Mouse (Mus musculus) midbrain, embryonic 11.5 days (tissue): ENCODE data around the gene 9530068E07Rik. TPM values are rescaled to one million over a fixed set of nuclear protein-coding genes. Genes with fewer than 3 reads are reported as not detected.
A peak's percentile ranks its signal among the peaks of the same experiment; 100 is the strongest.

ENCODE experiments used
- ATAC-seq: fragments of 200-750 bp; cut with Nextera tagmentation; 2 replicates; pipeline ENCODE4 v1.8.0; 2017; ENCODE audit warnings: moderate TSS enrichment, moderate library complexity; ENCODE audit not compliant: low FRiP score
- DNase-seq: peaks from one replicate; pipeline ENCODE4 v3.0.0; 2015; ENCODE audit warnings: low spot score; ENCODE audit errors: missing footprints
- H3K27ac ChIP-seq: fragments of 300-500 bp; sonication (generic); 2 replicates; pipeline ENCODE4 v1.5.1; 2014; ENCODE audit warnings: low read depth, low read length
- H3K27me3 ChIP-seq: fragments of 300-500 bp; sonication (generic); 2 replicates; pipeline ENCODE4 v1.6.1; 2014; ENCODE audit warnings: mild to moderate bottlenecking, low read length, moderate library complexity, mixed read lengths; ENCODE audit not compliant: control insufficient read depth, insufficient read depth
- H3K36me3 ChIP-seq: fragments of 300-500 bp; sonication (generic); 2 replicates; pipeline ENCODE4 v1.6.1; 2014; ENCODE audit warnings: mild to moderate bottlenecking, low read length, moderate library complexity, mixed read lengths; ENCODE audit not compliant: control insufficient read depth, insufficient read depth
- H3K4me1 ChIP-seq: fragments of 300-500 bp; sonication (generic); 2 replicates; pipeline ENCODE4 v1.6.1; 2014; ENCODE audit warnings: low read length; ENCODE audit not compliant: control insufficient read depth, insufficient read depth
- H3K4me2 ChIP-seq: fragments of 300-500 bp; sonication (generic); 2 replicates; pipeline ENCODE4 v1.6.1; 2014; ENCODE audit warnings: mild to moderate bottlenecking, moderate library complexity
- H3K4me3 ChIP-seq: fragments of 300-500 bp; sonication (generic); 2 replicates; pipeline ENCODE4 v1.5.1; 2014; ENCODE audit warnings: low read depth, low read length
- H3K9ac ChIP-seq: fragments of 300-500 bp; sonication (generic); 2 replicates; pipeline ENCODE4 v1.6.1; 2014; ENCODE audit warnings: low read length
- H3K9me3 ChIP-seq: fragments of 300-500 bp; sonication (generic); 2 replicates; pipeline ENCODE4 v1.6.1; 2016; ENCODE audit warnings: low read length; ENCODE audit not compliant: control insufficient read depth
- WGBS: fragments of 180-500 bp; shearing (Covaris S2); extraction: QIAGEN DNeasy Blood & Tissue Kit; methylation state at CpG from one replicate; pipeline ENCODE4 v1.1.7; 2014; 5-methylcytosine and 5-hydroxymethylcytosine counted together
- polyA plus RNA-seq: library from polyadenylated mRNA; unstranded; fragments of >200 nt; fragmentation: Nextera tagmentation; extraction: Ambion mirVana; gene quantifications from 2 replicates; pipeline ENCODE4 v1.2.1, GENCODE M21; 2014

9530068E07Rik gene
- polyA plus RNA-seq, 1 experiment from 2014 or later, result 178 TPM

GRCm38 (mm10) chr11:52369252-52370134 is 26.7 kb upstream of the 9530068E07Rik start:
- Histone ChIP-seq H3K9me3 (no peaks in the 10 kb centered on the region), H3K9ac (no peak overlapping the region), H3K4me2 (no peak overlapping the region), H3K27me3 (no peaks in the 10 kb centered on the region), H3K27ac (no peak overlapping the region), H3K4me3 (no peak overlapping the region), H3K36me3 (no peaks in the 10 kb centered on the region), H3K4me1 (peaks cover 4% of the 10 kb centered on the region; the same call in 1 of the 2 replicates)
- ATAC-seq (no peak), DNase-seq (no peak)
- 93% methylated on average over 9 of the region's 9 CpGs for WGBS

DNA sequence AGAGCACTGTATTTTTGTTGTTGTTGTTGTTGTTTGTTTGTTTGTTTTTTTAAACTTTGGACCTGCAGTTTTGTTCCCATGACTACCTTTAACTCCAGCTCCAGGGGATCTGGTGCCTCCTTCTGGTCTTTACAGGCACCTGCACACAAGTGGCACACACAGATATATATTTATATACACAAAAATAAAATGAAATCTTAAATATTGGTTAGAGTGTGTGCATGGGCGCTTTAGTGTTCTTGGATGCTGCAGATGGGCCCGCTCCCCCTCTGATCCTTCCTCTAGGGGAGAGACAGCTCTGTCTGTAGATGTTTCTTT is 26.1 kb upstream of the 9530068E07Rik start:
- Histone ChIP-seq H3K4me2 (no peak overlapping the region), H3K36me3 (peaks cover 4% of the 10 kb centered on the region; the same call in 1 of the 2 replicates), H3K27me3 (no peaks in the 10 kb centered on the region), H3K27ac (no peak overlapping the region), H3K4me3 (no peak overlapping the region), H3K9me3 (no peaks in the 10 kb centered on the region), H3K4me1 (peaks cover 2% of the 10 kb centered on the region; the same call in 1 of the 2 replicates), H3K9ac (no peak overlapping the region)
- DNase-seq, result no peak
- no peak for ATAC-seq
- 98% methylated on average over 2 of the region's 2 CpGs for WGBS

DNA sequence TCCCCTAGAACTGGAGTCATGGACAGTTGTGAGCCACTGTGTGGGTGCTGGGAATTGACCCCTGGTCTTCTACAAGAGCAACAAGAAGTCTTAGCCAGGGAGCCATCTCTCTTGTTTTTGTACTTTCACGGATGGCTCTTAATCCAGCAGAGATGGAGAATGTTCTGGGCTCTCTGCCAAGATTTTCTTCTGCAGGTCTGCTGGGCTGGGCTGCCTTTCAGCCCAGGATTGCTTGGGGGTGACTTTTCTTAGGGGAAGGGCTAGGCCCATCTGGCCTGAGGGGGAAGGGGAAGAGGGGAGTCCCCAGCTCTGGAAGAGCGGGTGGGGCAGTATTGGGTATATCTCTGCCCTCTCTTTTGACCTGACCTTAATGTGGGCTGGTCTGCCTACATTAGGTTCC is 25.7 kb upstream of the 9530068E07Rik start:
- H3K9ac ChIP-seq, result no peak overlapping the region
- DNase-seq (no peak), ATAC-seq (no peak)
- no peaks in the 10 kb centered on the region for H3K9me3 ChIP-seq
- H3K4me1 ChIP-seq, result no peaks in the 10 kb centered on the region
- WGBS, result 70% methylated on average over 2 of the region's 2 CpGs
- no peaks in the 10 kb centered on the region for H3K27me3 ChIP-seq
- no peak overlapping the region for H3K4me3 ChIP-seq
- peaks cover 7% of the 10 kb centered on the region; the same call in 1 of the 2 replicates for H3K36me3 ChIP-seq
- H3K4me2 ChIP-seq, result no peak overlapping the region
- no peak overlapping the region for H3K27ac ChIP-seq

- 88% methylated on average over 7 of the region's 7 CpGs for WGBS
- H3K4me1 ChIP-seq, result no peaks in the 10 kb centered on the region
- H3K27ac ChIP-seq, result no peak overlapping the region
- no peaks in the 10 kb centered on the region for H3K9me3 ChIP-seq
- H3K4me2 ChIP-seq, result no peak overlapping the region
- no peaks in the 10 kb centered on the region for H3K27me3 ChIP-seq
- no peak overlapping the region for H3K4me3 ChIP-seq
- DNase-seq, result no peak
- ATAC-seq, result no peak
- peaks cover 11% of the 10 kb centered on the region; the same call in 1 of the 2 replicates for H3K36me3 ChIP-seq
- no peak overlapping the region for H3K9ac ChIP-seq
Measured at GRCm38 (mm10) chr11:52373841-52374240, 22.4 kb upstream of the 9530068E07Rik start.

- Histone ChIP-seq H3K4me2 (no peak overlapping the region), H3K4me3 (no peak overlapping the region), H3K27ac (no peak overlapping the region), H3K27me3 (no peaks in the 10 kb centered on the region), H3K9me3 (no peaks in the 10 kb centered on the region), H3K9ac (no peak overlapping the region), H3K36me3 (peaks cover 11% of the 10 kb centered on the region; the same call in 1 of the 2 replicates), H3K4me1 (no peaks in the 10 kb centered on the region)
- WGBS, result 65% methylated on average over 6 of the region's 6 CpGs
- DNase-seq, result peak; percentile 94
- no peak for ATAC-seq
Measured at GRCm38 (mm10) chr11:52374340-52374739, 21.9 kb upstream of the 9530068E07Rik start.

GRCm38 (mm10) chr11:52377579-52377978 is 18.6 kb upstream of the 9530068E07Rik start:
- no peak for DNase-seq
- no peak overlapping the region for H3K4me3 ChIP-seq
- 95% methylated on average over 4 of the region's 4 CpGs for WGBS
- peaks cover 11% of the 10 kb centered on the region; the same call in 1 of the 2 replicates for H3K36me3 ChIP-seq
- no peak for ATAC-seq
- H3K4me2 ChIP-seq, result no peak overlapping the region
- H3K4me1 ChIP-seq, result no peaks in the 10 kb centered on the region
- no peak overlapping the region for H3K9ac ChIP-seq
- H3K27ac ChIP-seq, result no peak overlapping the region
- H3K27me3 ChIP-seq, result no peaks in the 10 kb centered on the region
- no peaks in the 10 kb centered on the region for H3K9me3 ChIP-seq

DNA sequence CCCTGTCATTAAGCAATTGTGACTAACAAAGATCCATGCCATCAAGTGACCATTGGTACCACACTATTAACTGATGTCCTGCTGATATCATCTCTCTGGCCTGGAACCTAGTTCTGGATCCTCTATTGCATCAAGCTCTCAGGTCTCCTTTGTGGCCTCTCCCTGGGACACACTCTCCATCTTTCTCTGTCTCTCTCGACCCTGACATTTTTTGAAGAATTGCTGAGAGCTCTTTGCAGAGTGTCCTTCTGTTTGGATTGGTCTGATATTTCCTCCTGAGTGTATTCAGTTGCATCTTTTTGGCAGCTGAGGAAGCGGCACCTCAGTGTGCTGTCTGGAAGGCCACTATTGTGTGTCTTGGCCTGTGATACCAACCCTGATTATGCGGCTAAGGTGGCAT is 17.0 kb upstream of the 9530068E07Rik start:
- no peaks in the 10 kb centered on the region for H3K27me3 ChIP-seq
- H3K27ac ChIP-seq, result no peak overlapping the region
- no peak overlapping the region for H3K4me3 ChIP-seq
- no peaks in the 10 kb centered on the region for H3K9me3 ChIP-seq
- no peaks in the 10 kb centered on the region for H3K4me1 ChIP-seq
- WGBS, result 96% methylated on average over 3 of the region's 3 CpGs
- peaks cover 15% of the 10 kb centered on the region; the same call in 1 of the 2 replicates for H3K36me3 ChIP-seq
- H3K9ac ChIP-seq, result no peak overlapping the region
- ATAC-seq, result no peak
- no peak overlapping the region for H3K4me2 ChIP-seq
- DNase-seq, result no peak

DNA sequence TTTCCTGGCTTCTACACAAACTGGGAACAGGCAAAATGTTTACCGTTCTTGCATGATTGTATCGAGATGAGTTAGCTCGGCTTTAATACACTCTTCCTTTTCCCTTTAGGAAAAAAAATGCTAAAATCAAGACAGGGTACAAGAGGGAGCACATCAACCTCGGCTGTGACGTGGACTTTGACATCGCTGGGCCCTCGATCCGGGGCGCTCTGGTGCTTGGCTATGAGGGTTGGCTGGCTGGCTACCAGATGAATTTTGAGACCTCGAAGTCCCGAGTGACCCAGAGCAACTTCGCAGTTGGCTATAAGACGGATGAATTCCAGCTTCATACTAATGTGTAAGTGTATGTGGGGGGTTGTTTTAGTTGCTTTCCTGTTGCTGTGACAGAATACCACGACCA is 12.5 kb upstream of the 9530068E07Rik start:
- no peak overlapping the region for H3K4me2 ChIP-seq
- peaks cover 19% of the 10 kb centered on the region for H3K36me3 ChIP-seq
- WGBS, result 95% methylated on average over 14 of the region's 14 CpGs
- H3K4me3 ChIP-seq, result no peak overlapping the region
- no peaks in the 10 kb centered on the region for H3K27me3 ChIP-seq
- no peaks in the 10 kb centered on the region for H3K9me3 ChIP-seq
- no peak overlapping the region for H3K9ac ChIP-seq
- H3K4me1 ChIP-seq, result no peaks in the 10 kb centered on the region
- H3K27ac ChIP-seq, result no peak overlapping the region
- DNase-seq, result no peak
- no peak for ATAC-seq

DNA sequence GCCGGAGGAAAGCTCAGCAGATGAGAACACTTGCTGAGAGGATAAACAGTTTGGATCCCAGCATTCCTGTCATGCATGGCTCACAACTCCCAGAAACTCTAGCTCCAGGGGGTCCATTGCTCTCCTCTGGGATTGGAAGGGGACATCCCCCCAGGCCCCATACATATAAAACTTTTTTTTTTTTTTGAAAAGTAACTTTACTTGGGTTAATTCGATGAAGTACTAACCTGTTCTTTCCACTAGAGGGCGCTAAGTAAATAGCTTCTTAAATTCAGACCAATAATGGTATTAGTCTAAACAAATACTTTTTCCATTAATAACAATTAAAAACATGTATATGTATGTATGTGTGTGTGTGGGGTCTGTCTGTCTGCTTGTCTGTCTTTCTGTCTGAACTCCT is 11.6 kb upstream of the 9530068E07Rik start:
- WGBS, result 59% methylated on average over 3 of the region's 3 CpGs
- H3K27ac ChIP-seq, result no peak overlapping the region

More for the DNA sequence above, 11.6 kb upstream of the 9530068E07Rik start:
- ATAC-seq, result no peak
- H3K9me3 ChIP-seq, result no peaks in the 10 kb centered on the region
- no peak overlapping the region for H3K4me2 ChIP-seq
- no peaks in the 10 kb centered on the region for H3K4me1 ChIP-seq
- DNase-seq, result peak; percentile 85
- no peaks in the 10 kb centered on the region for H3K27me3 ChIP-seq
- no peak overlapping the region for H3K4me3 ChIP-seq
- H3K36me3 ChIP-seq, result peaks cover 19% of the 10 kb centered on the region
- H3K9ac ChIP-seq, result no peak overlapping the region
